Mouse (Mus musculus) small intestine, adult 2 months (tissue): ENCODE measurements around the gene Olfr465-ps1.

ENCODE experiments used
- CTCF ChIP-seq: fragments of 200-500 bp; IDR thresholded peaks from 2 replicates; pipeline ENCODE4 v1.5.1; 2012; ENCODE audit warnings: low read depth, mild to moderate bottlenecking, control low read depth, inconsistent platforms, low read length, moderate library complexity, mixed read lengths; ENCODE audit not compliant: insufficient replicate concordance, insufficient read length; ENCODE audit errors: extremely low read depth
- POLR2A ChIP-seq: fragments of 200-500 bp; IDR thresholded peaks from 2 replicates; pipeline ENCODE4 v1.6.1; 2012; ENCODE audit warnings: low read depth, mild to moderate bottlenecking, control low read depth, inconsistent platforms, low read length, moderate library complexity

- TF ChIP-seq CTCF (no peak), POLR2A (no peak)
Measured at GRCm38 (mm10) chr13:65122111-65122510, 15.8 kb upstream of the Olfr465-ps1 start.
